Mouse (Mus musculus): ENCODE measurements at regions not wholly inside any gene's neighbourhood (a gene's known extent, or its start where the extent isn't known, plus 50 kb on each side); places are given as distances from the start of the nearest gene placed in this dataset.

DNA sequence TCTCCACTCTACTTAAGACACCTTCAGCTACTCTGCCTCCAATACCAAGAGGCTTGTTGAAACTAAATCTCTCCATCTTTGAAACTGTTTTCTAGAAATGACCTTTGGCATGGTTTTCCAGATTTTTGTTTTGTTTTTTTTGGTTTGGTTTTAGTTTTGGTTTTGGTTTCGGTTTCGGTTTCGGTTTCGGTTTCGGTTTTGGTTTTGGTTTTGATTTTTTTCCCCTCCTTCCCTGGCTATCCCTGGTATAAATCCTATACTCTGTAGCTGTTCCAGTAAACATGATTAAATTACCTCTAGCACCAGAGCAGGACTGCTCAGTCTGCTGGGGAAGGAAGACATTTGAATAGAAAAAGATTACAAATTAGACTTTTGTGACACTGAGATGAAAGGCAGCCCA lies 454.0 kb downstream of the Nuf2 start:
- 95% methylated on average over 5 of the region's 5 CpGs for WGBS
- no peak overlapping the region for H3K27ac ChIP-seq (ENCODE audit: low read depth, low read length)
- H3K9ac ChIP-seq (replicated peaks; ENCODE audit: low read length, poor library complexity, severe bottlenecking) = no peak overlapping the region
- H3K4me2 ChIP-seq (ENCODE audit: low read depth, low read length, poor library complexity, severe bottlenecking) = no peak overlapping the region
- no peaks in the 10 kb centered on the region for H3K36me3 ChIP-seq (ENCODE audit: insufficient read depth, low read length)
- ATAC-seq (ENCODE audit: low FRiP score) (no peak), DNase-seq (ENCODE audit: low spot score) (no peak)
- TF ChIP-seq CTCF (IDR thresholded peaks at IDR 0.05) = no peak
- no peaks in the 10 kb centered on the region for H3K9me3 ChIP-seq (ENCODE audit: low read length)
- H3K4me3 ChIP-seq (ENCODE audit: low read depth, low read length) = no peak overlapping the region
- no peaks in the 10 kb centered on the region for H3K4me1 ChIP-seq (ENCODE audit: insufficient read depth, low read length)
- H3K27me3 ChIP-seq (ENCODE audit: insufficient read depth, low read length) = no peaks in the 10 kb centered on the region

DNA sequence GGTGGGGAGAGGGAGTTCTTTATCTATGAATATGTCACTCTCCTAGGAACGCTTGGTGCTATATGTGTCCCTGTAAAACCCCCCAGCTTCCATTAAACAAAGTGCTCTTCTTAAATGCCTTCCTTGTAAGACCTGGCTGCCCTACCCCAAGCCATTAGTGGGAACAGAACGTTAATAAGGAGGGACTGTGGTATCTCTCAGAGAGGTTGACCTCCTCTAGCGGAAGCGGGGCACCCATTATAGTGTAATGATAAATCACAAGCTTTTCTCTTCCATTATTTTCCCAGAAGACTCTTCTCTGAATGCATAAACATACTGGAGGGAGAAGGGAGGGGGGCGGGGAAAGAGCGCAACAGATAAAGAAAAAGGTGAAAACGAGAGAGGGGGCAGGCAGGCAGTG lies 455.3 kb downstream of the Nuf2 start:
- Histone ChIP-seq H3K36me3 (ENCODE audit: insufficient read depth, low read length) (no peaks in the 10 kb centered on the region), H3K27ac (ENCODE audit: low read depth, low read length) (no peak overlapping the region), H3K9ac (replicated peaks; ENCODE audit: low read length, poor library complexity, severe bottlenecking) (no peak overlapping the region), H3K4me2 (ENCODE audit: low read depth, low read length, poor library complexity, severe bottlenecking) (no peak overlapping the region), H3K9me3 (ENCODE audit: low read length) (no peaks in the 10 kb centered on the region), H3K27me3 (ENCODE audit: insufficient read depth, low read length) (no peaks in the 10 kb centered on the region), H3K4me3 (ENCODE audit: low read depth, low read length) (no peak overlapping the region), H3K4me1 (ENCODE audit: insufficient read depth, low read length) (no peaks in the 10 kb centered on the region)
- no peak for DNase-seq (ENCODE audit: low spot score)
- 64% methylated on average over 7 of the region's 7 CpGs for WGBS
- no peak for TF ChIP-seq CTCF (IDR thresholded peaks at IDR 0.05)
- ATAC-seq (ENCODE audit: low FRiP score) = no peak

DNA sequence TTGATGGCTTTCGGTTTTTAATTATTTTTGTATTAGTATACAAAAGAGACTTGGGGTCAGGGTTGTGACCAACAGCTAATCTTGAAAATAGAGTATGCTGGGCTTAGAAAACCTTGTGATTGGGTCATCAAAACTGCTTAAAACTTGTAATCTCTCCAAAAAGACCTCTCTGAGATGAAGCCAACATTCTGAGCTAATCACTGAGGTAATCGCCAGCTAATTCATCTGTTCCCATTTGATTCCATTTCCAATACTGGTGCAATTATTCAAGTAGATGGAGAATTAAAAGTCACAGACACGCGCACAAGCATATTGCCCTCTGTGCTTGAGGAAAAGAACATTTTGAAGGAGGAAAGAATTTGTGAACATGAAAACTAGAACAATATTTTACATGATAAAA lies 459.9 kb downstream of the Nuf2 start:
- H3K9ac ChIP-seq (replicated peaks; ENCODE audit: low read length, poor library complexity, severe bottlenecking) = no peak overlapping the region
- no peak for TF ChIP-seq CTCF (IDR thresholded peaks at IDR 0.05)
- no peak overlapping the region for H3K4me3 ChIP-seq (ENCODE audit: low read depth, low read length)
- ATAC-seq (ENCODE audit: low FRiP score) (no peak), DNase-seq (ENCODE audit: low spot score) (no peak)
- H3K9me3 ChIP-seq (ENCODE audit: low read length) = no peaks in the 10 kb centered on the region
- WGBS = 64% methylated on average over 4 of the region's 4 CpGs
- no peak overlapping the region for H3K4me2 ChIP-seq (ENCODE audit: low read depth, low read length, poor library complexity, severe bottlenecking)
- H3K36me3 ChIP-seq (ENCODE audit: insufficient read depth, low read length) = no peaks in the 10 kb centered on the region
- no peaks in the 10 kb centered on the region for H3K4me1 ChIP-seq (ENCODE audit: insufficient read depth, low read length)
- H3K27ac ChIP-seq (ENCODE audit: low read depth, low read length) = no peak overlapping the region
- H3K27me3 ChIP-seq (ENCODE audit: insufficient read depth, low read length) = no peaks in the 10 kb centered on the region

DNA sequence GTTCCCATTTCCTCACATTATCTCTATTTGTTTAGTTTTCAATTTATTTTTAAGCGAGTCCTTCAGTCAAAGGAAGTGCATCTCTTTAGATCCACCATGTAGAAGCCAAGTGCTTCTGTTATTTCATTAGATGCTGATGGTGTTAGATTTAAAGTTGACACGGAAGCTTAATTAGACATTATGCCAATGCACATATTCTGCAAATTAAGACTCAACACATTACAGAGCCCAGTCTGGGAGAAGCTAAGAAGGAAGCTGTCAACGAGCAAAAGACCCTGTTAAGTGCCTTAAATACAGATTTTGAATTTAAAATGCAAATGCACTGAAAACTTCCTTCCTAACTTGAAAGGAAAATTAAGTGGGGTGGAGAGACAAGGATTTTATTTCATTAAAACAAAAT lies 461.6 kb downstream of the Nuf2 start:
- no peak overlapping the region for H3K9ac ChIP-seq (replicated peaks; ENCODE audit: low read length, poor library complexity, severe bottlenecking)
- ATAC-seq (ENCODE audit: low FRiP score) = no peak
- no peak for DNase-seq (ENCODE audit: low spot score)
- no peaks in the 10 kb centered on the region for H3K4me1 ChIP-seq (ENCODE audit: insufficient read depth, low read length)
- H3K36me3 ChIP-seq (ENCODE audit: insufficient read depth, low read length) = no peaks in the 10 kb centered on the region
- H3K4me2 ChIP-seq (ENCODE audit: low read depth, low read length, poor library complexity, severe bottlenecking) = no peak overlapping the region
- TF ChIP-seq CTCF (IDR thresholded peaks at IDR 0.05) = no peak
- H3K4me3 ChIP-seq (ENCODE audit: low read depth, low read length) = no peak overlapping the region
- H3K27ac ChIP-seq (ENCODE audit: low read depth, low read length) = no peak overlapping the region
- no peaks in the 10 kb centered on the region for H3K9me3 ChIP-seq (ENCODE audit: low read length)
- H3K27me3 ChIP-seq (ENCODE audit: insufficient read depth, low read length) = no peaks in the 10 kb centered on the region
- WGBS = 81% methylated on average over 3 of the region's 3 CpGs

DNA sequence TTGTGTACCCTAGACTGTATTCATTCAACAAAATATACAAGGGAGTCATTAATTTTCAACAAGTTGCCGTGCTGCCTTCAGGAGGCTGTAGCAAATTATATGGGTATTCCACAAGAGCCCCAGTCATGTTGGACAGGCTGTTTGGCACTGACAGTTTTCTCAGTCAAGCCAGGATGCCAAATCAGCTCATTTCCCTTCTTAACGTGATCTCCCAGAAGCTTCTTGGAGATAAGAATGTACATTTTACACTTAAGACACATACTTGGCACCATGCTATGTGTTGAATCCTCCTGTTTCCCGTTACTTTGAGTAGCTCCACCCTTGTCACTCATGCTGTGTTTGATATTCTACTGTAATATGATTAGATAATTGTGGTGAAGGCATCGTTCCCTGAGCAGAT lies 464.5 kb downstream of the Nuf2 start:
- Histone ChIP-seq H3K36me3 (ENCODE audit: insufficient read depth, low read length) (no peaks in the 10 kb centered on the region), H3K4me3 (ENCODE audit: low read depth, low read length) (no peak overlapping the region), H3K4me1 (ENCODE audit: insufficient read depth, low read length) (no peaks in the 10 kb centered on the region), H3K9me3 (ENCODE audit: low read length) (no peaks in the 10 kb centered on the region), H3K4me2 (ENCODE audit: low read depth, low read length, poor library complexity, severe bottlenecking) (no peak overlapping the region), H3K27ac (ENCODE audit: low read depth, low read length) (no peak overlapping the region), H3K9ac (replicated peaks; ENCODE audit: low read length, poor library complexity, severe bottlenecking) (no peak overlapping the region), H3K27me3 (ENCODE audit: insufficient read depth, low read length) (no peaks in the 10 kb centered on the region)
- 66% methylated on average over 4 of the region's 4 CpGs for WGBS
- no peak for TF ChIP-seq CTCF (IDR thresholded peaks at IDR 0.05)
- DNase-seq (ENCODE audit: low spot score) (no peak), ATAC-seq (ENCODE audit: low FRiP score) (no peak)

DNA sequence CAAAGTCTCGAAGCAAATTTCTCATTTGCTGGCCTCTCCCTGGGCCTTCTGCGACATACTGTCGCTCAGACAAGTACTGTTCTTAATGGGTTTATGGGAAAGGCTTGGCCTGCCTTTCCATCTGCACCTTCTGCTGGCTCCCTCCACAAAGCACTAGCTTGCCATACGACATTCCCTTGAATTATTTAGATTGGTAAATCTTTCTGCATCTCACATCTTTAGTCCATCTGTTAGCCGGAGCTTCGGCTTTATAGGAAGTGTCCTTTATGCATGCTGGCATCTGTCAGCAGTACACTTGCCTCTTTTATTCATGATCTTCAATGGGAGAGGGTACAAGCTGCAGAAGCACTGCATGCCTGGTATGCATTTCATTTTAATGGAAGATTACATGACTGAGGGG lies 470.6 kb downstream of the Nuf2 start:
- DNase-seq (ENCODE audit: low spot score) (peak; percentile 5), ATAC-seq (ENCODE audit: low FRiP score) (0 out of 2 replicates have a peak, but pooled peaks have one; percentile 41)
- H3K4me3 ChIP-seq (ENCODE audit: low read depth, low read length) = no peak overlapping the region
- H3K9me3 ChIP-seq (ENCODE audit: low read length) = no peaks in the 10 kb centered on the region
- H3K36me3 ChIP-seq (ENCODE audit: insufficient read depth, low read length) = no peaks in the 10 kb centered on the region
- no peaks in the 10 kb centered on the region for H3K27me3 ChIP-seq (ENCODE audit: insufficient read depth, low read length)
- H3K9ac ChIP-seq (replicated peaks; ENCODE audit: low read length, poor library complexity, severe bottlenecking) = no peak overlapping the region
- WGBS = 59% methylated on average over 6 of the region's 6 CpGs
- no peak overlapping the region for H3K4me2 ChIP-seq (ENCODE audit: low read depth, low read length, poor library complexity, severe bottlenecking)
- TF ChIP-seq CTCF (IDR thresholded peaks at IDR 0.05) = no peak
- H3K4me1 ChIP-seq (ENCODE audit: insufficient read depth, low read length) = no peaks in the 10 kb centered on the region
- no peak overlapping the region for H3K27ac ChIP-seq (ENCODE audit: low read depth, low read length)

DNA sequence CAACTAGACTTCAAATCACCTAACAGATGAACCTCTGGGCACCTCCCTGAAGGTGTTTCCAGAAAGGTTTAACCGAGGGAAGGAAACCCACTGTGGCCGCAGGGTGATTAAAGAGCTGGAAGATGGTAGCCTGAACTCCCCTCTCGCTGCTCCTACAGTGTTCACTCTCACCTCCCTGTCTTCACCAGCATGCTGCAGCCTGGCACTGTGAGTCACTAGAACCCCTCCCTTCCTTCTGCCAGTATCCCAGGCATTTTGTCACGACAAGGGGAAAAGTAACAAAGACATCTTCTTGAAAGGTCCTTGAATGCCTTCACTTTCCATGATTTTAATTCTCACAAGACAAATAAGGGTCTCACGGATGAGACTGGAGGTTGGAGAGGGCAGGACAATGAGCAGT lies 471.1 kb downstream of the Nuf2 start:
- H3K27me3 ChIP-seq (ENCODE audit: insufficient read depth, low read length) = no peaks in the 10 kb centered on the region

More for the DNA sequence above, 471.1 kb downstream of the Nuf2 start:
- no peaks in the 10 kb centered on the region for H3K36me3 ChIP-seq (ENCODE audit: insufficient read depth, low read length)
- no peak overlapping the region for H3K9ac ChIP-seq (replicated peaks; ENCODE audit: low read length, poor library complexity, severe bottlenecking)
- ATAC-seq (ENCODE audit: low FRiP score) (no peak), DNase-seq (ENCODE audit: low spot score) (no peak)
- no peak overlapping the region for H3K27ac ChIP-seq (ENCODE audit: low read depth, low read length)
- no peaks in the 10 kb centered on the region for H3K4me1 ChIP-seq (ENCODE audit: insufficient read depth, low read length)
- WGBS = 72% methylated on average over 5 of the region's 5 CpGs
- H3K4me2 ChIP-seq (ENCODE audit: low read depth, low read length, poor library complexity, severe bottlenecking) = no peak overlapping the region
- no peaks in the 10 kb centered on the region for H3K9me3 ChIP-seq (ENCODE audit: low read length)
- no peak for TF ChIP-seq CTCF (IDR thresholded peaks at IDR 0.05)
- H3K4me3 ChIP-seq (ENCODE audit: low read depth, low read length) = no peak overlapping the region
